Mouse (Mus musculus) CD4-positive helper T cell, adult 2 months (primary cell): ENCODE results near the gene Pold3.
"Not testable (repeated sequence)": the region's sequence is repeated elsewhere in the genome, so short reads cannot be mapped to it uniquely, and the experiment has no call there.

ENCODE experiments used
- DNase-seq: peaks from one replicate; pipeline ENCODE4 v3.0.0-alpha.2; 2012; ENCODE audit warnings: low read depth, missing footprints, low spot score

Gene Pold3

GRCm38 (mm10) chr7:100111506-100111905 lies 9.9 kb downstream of the Pold3 start:
- DNase-seq, result no peak

- no peak for DNase-seq
These were observed 13.0 kb downstream of the Pold3 start for GRCm38 (mm10) chr7:100108341-100108740.

GRCm38 (mm10) chr7:100104677-100105076 lies 16.7 kb downstream of the Pold3 start:
- DNase-seq, result no peak

- DNase-seq, result no peak
These were observed 21.3 kb downstream of the Pold3 start for GRCm38 (mm10) chr7:100100031-100100595.

GRCm38 (mm10) chr7:100086891-100087290 lies 34.5 kb downstream of the Pold3 start:
- no peak for DNase-seq

- no peak for DNase-seq
These were observed 35.1 kb downstream of the Pold3 start for GRCm38 (mm10) chr7:100086159-100086755.

GRCm38 (mm10) chr7:100083812-100084211 lies 37.6 kb downstream of the Pold3 start:
- no peak for DNase-seq

- no peak for DNase-seq
These were observed 38.5 kb downstream of the Pold3 start for GRCm38 (mm10) chr7:100082836-100083235.

GRCm38 (mm10) chr7:100080087-100080781 lies 41.1 kb downstream of the Pold3 start:
- DNase-seq, result no peak

- no peak for DNase-seq
These were observed 44.3 kb downstream of the Pold3 start for GRCm38 (mm10) chr7:100077071-100077470.

- DNase-seq, result no peak
These were observed 45.1 kb downstream of the Pold3 start for GRCm38 (mm10) chr7:100076296-100076695.

- no peak for DNase-seq
These were observed 47.4 kb downstream of the Pold3 start for GRCm38 (mm10) chr7:100073959-100074358.

- not testable (repeated sequence) for DNase-seq
These were observed 68.4 kb downstream of the Pold3 start for GRCm38 (mm10) chr7:100052991-100053390.

GRCm38 (mm10) chr7:100051904-100052303 lies 69.5 kb downstream of the Pold3 start:
- DNase-seq, result no peak

GRCm38 (mm10) chr7:100046486-100046885 lies 74.9 kb downstream of the Pold3 start:
- no peak for DNase-seq

GRCm38 (mm10) chr7:100043605-100044031 lies 77.7 kb downstream of the Pold3 start:
- no peak for DNase-seq

GRCm38 (mm10) chr7:100043096-100043495 lies 78.3 kb downstream of the Pold3 start:
- no peak for DNase-seq

- no peak for DNase-seq
These were observed 79.2 kb downstream of the Pold3 start for GRCm38 (mm10) chr7:100042120-100042519.

GRCm38 (mm10) chr7:100036495-100036894 lies 84.9 kb downstream of the Pold3 start:
- DNase-seq, result no peak

GRCm38 (mm10) chr7:100036050-100036449 lies 85.3 kb downstream of the Pold3 start:
- DNase-seq, result no peak

- DNase-seq, result no peak
These were observed 86.4 kb downstream of the Pold3 start for GRCm38 (mm10) chr7:100034815-100035463.

- no peak for DNase-seq
These were observed 87.7 kb downstream of the Pold3 start for GRCm38 (mm10) chr7:100033672-100034071.
